Mouse (Mus musculus) cerebellum, adult 2 months (tissue): ENCODE data around the gene Mpc2.

Experiments used
- CTCF ChIP-seq: fragments of 200-500 bp; IDR thresholded peaks from 2 replicates; pipeline ENCODE4 v1.5.1; 2011; ENCODE audit warnings: low read depth, mild to moderate bottlenecking, control low read depth, low read length, moderate library complexity, borderline replicate concordance; ENCODE audit not compliant: insufficient read depth
- POLR2A ChIP-seq: fragments of 200-500 bp; IDR thresholded peaks from 2 replicates; pipeline ENCODE4 v1.6.1; 2011; ENCODE audit warnings: low read length, control low read depth, borderline replicate concordance; ENCODE audit not compliant: insufficient read depth

- TF ChIP-seq CTCF (0 out of 2 replicates have a peak, but pooled peaks have one; percentile 10), POLR2A (no peak)
Measured at GRCm38 (mm10) chr1:165503307-165504024, 43.0 kb downstream of the Mpc2 start.
